Mouse (Mus musculus) forebrain, embryonic 16.5 days (tissue): Measurements from ENCODE around the gene Fam180a. TPM values are rescaled to one million over a fixed set of nuclear protein-coding genes. Genes with fewer than 3 reads are reported as not detected.

ENCODE experiments used
- ATAC-seq: fragments of 200-750 bp; cut with Nextera tagmentation; 2 replicates; pipeline ENCODE4 v1.8.0; 2017; ENCODE audit warnings: mild to moderate bottlenecking, moderate library complexity
- H3K27ac ChIP-seq: fragments of 300-500 bp; sonication (generic); 2 replicates; pipeline ENCODE4 v1.5.1; 2014; ENCODE audit warnings: low read length, control low read depth
- H3K27me3 ChIP-seq: fragments of 300-500 bp; sonication (generic); replicated peaks from 2 replicates; pipeline ENCODE4 v1.6.1; 2014; ENCODE audit warnings: low read length; ENCODE audit not compliant: control insufficient read depth, insufficient read depth
- H3K36me3 ChIP-seq: fragments of 300-500 bp; sonication (generic); 2 replicates; pipeline ENCODE4 v1.6.1; 2014; ENCODE audit not compliant: control insufficient read depth, insufficient read depth
- H3K4me1 ChIP-seq: fragments of 300-500 bp; sonication (generic); replicated peaks from 2 replicates; pipeline ENCODE4 v1.6.1; 2014; ENCODE audit warnings: low read length; ENCODE audit not compliant: control insufficient read depth, insufficient read depth
- H3K4me2 ChIP-seq: fragments of 300-500 bp; sonication (generic); 2 replicates; pipeline ENCODE4 v1.6.1; 2014; ENCODE audit warnings: mild to moderate bottlenecking, low read length, control low read depth
- H3K4me3 ChIP-seq: fragments of 300-500 bp; sonication (generic); replicated peaks from 2 replicates; pipeline ENCODE4 v1.5.1; 2014; ENCODE audit warnings: mild to moderate bottlenecking, low read length, control low read depth
- H3K9ac ChIP-seq: fragments of 300-500 bp; sonication (generic); replicated peaks from 2 replicates; pipeline ENCODE4 v1.6.1; 2014; ENCODE audit warnings: low read depth, low read length, control low read depth
- H3K9me3 ChIP-seq: fragments of 300-500 bp; sonication (generic); 2 replicates; pipeline ENCODE4 v1.6.1; 2016; ENCODE audit warnings: low read length; ENCODE audit not compliant: control insufficient read depth
- WGBS: fragments of 180-500 bp; shearing (Covaris S2); extraction: QIAGEN DNeasy Blood & Tissue Kit; methylation state at CpG from one replicate; pipeline ENCODE4 v1.1.7; 2014; 5-methylcytosine and 5-hydroxymethylcytosine counted together
- polyA plus RNA-seq: library from polyadenylated mRNA; unstranded; fragments of >200 nt; fragmentation: Nextera tagmentation; extraction: Ambion mirVana; gene quantifications from 2 replicates; pipeline ENCODE4 v1.2.1, GENCODE M21; 2015

The Fam180a gene
- polyA plus RNA-seq, 1 experiment from 2014 or later: 1.0 TPM

DNA sequence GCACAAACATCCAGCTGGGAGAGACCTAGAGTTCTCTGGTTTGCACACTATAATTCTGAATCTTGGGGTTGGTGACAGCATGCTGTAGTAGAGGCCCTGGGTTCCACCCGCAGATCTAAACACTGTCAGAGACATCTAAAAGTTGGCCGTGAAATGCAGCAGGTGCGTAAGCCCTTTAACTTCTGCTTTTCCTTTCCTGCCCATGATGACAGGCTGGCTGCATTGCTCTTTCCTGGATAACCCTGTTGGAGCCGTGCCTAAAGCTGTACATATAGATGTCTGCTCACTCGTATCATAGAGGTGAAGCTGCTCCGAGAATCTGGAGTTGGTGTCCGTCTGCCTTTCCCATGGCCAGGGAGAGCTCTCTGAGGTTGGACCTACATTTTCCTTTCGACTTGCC lies 26.9 kb upstream of the Fam180a start:
- ATAC-seq: no peak
- WGBS: 87% methylated on average over 8 of the region's 8 CpGs
- Histone ChIP-seq H3K4me2 (no peak overlapping the region), H3K4me1 (peaks cover 16% of the 10 kb centered on the region), H3K9me3 (no peaks in the 10 kb centered on the region), H3K27me3 (no peaks in the 10 kb centered on the region), H3K4me3 (no peak overlapping the region), H3K27ac (no peak overlapping the region), H3K9ac (no peak overlapping the region), H3K36me3 (no peaks in the 10 kb centered on the region)

DNA sequence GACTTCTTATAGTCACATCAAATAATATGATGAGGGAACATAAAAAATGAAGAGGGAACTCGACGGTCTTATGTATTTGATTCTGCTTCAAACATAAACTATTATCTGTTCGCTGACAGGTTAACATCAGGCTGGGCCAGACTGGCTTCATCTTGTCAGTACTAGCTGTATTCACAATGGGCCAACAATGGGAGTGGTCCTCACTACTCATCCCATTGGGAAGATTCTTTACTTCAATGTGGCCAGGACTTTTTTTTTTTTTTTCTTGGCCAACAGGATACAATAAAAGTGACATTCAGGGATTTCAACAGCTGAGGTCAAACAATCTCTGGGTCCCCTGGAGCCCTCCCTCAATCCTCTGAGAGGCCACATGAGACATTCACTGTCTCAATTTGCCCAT lies 25.9 kb upstream of the Fam180a start:
- Histone ChIP-seq H3K4me2 (no peak overlapping the region), H3K36me3 (no peaks in the 10 kb centered on the region), H3K27ac (no peak overlapping the region), H3K27me3 (no peaks in the 10 kb centered on the region), H3K9me3 (no peaks in the 10 kb centered on the region), H3K4me3 (no peak overlapping the region), H3K9ac (no peak overlapping the region), H3K4me1 (peaks cover 16% of the 10 kb centered on the region)
- 97% methylated on average over 3 of the region's 3 CpGs for WGBS
- ATAC-seq: no peak

DNA sequence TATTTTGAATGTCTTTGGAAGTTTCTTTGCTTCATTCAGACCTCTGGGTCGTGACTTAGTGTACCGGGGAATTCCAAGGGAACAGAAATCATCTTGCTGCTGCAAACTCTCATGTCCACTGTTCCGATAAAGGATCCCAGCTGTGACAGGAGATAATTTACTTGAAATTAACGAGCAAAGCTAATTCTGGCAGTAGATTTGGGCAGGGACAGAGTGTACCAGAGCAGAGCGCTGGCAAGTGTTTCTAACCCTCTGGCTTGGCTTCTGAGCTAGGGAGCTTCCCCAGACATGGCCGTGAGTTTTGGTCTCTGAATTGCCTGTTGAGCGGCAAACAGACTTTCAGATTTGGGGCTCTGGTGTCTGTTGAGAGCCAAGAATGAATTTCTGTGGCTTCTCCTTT lies 23.8 kb upstream of the Fam180a start:
- no peaks in the 10 kb centered on the region for H3K36me3 ChIP-seq
- H3K27me3 ChIP-seq: no peaks in the 10 kb centered on the region
- no peak overlapping the region for H3K9ac ChIP-seq
- peaks cover 15% of the 10 kb centered on the region for H3K4me1 ChIP-seq
- no peak overlapping the region for H3K27ac ChIP-seq
- ATAC-seq: no peak
- H3K4me2 ChIP-seq: no peak overlapping the region
- no peaks in the 10 kb centered on the region for H3K9me3 ChIP-seq
- H3K4me3 ChIP-seq: no peak overlapping the region
- WGBS: 46% methylated on average over 7 of the region's 7 CpGs

DNA sequence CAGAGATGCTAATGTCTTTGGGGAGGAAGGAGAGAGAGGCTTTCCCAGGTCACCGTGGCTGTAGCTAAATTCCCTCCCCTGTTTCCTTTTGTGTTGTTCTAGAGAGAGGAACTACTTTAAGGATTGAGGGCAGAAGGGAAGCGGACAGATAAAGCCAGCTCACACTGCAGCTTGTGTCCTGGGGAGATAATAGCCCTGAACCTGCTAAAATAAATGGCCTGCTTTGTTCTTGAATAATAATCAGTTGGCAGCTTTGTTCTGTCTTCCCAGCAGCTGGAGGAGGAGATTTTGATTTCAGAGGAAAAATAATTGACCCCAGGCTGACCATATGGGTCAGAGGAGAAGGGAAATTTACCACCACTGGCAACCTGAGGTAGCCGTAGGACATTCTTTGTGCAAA lies 12.7 kb upstream of the Fam180a start:
- Histone ChIP-seq H3K9me3 (no peaks in the 10 kb centered on the region), H3K9ac (no peak overlapping the region), H3K4me1 (no peaks in the 10 kb centered on the region), H3K27ac (no peak overlapping the region), H3K36me3 (no peaks in the 10 kb centered on the region), H3K27me3 (no peaks in the 10 kb centered on the region), H3K4me3 (no peak overlapping the region), H3K4me2 (no peak overlapping the region)
- 15% methylated on average over 3 of the region's 3 CpGs for WGBS
- no peak for ATAC-seq

DNA sequence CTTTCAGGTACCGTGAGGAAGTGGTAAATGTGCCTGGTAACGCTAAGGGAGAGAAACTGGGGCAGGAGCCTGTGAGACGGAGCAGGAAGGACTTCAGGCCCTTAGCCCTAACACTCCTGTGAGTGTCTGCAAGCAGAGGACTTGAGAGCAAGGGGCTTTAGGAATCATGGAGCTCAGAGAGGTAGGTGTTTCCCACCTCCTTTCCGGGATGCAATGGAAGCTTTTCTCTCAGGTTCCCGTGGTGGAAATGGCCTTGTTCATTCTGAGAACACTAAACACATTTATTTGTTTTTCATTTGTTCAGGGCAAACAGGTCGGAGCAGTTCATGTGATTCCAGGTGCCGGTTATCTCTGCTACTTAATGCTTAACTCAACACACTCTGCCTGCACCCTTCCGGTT lies 11.9 kb upstream of the Fam180a start:
- Histone ChIP-seq H3K4me2 (no peak overlapping the region), H3K4me3 (no peak overlapping the region), H3K9me3 (no peaks in the 10 kb centered on the region), H3K36me3 (no peaks in the 10 kb centered on the region), H3K9ac (no peak overlapping the region), H3K27me3 (no peaks in the 10 kb centered on the region), H3K4me1 (no peaks in the 10 kb centered on the region), H3K27ac (no peak overlapping the region)
- ATAC-seq: no peak
- WGBS: 80% methylated on average over 8 of the region's 8 CpGs

DNA sequence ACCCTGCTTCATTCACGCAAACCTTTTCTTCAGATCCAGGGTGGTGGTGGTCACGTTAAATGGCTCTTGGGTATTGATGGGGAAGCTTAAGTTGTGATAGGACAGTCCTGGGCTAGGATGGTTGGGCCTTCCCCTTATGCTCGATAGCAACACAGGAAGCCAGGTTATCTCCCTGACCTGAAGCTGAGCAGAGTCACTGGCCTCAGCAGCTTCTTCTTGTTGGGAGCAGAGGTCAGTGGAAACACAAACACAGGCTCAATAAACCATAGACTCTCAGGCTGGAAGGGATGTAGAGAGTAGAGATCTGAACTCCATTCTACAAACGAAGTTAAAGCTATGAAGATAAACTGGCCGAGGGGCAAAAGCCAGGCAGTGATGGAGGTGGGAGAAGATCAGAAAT lies 9.5 kb upstream of the Fam180a start:
- 89% methylated on average over 5 of the region's 5 CpGs for WGBS
- H3K27ac ChIP-seq: no peak overlapping the region
- H3K36me3 ChIP-seq: no peaks in the 10 kb centered on the region
- no peak overlapping the region for H3K9ac ChIP-seq
- H3K4me1 ChIP-seq: no peaks in the 10 kb centered on the region
- H3K4me3 ChIP-seq: no peak overlapping the region
- no peaks in the 10 kb centered on the region for H3K9me3 ChIP-seq
- no peak overlapping the region for H3K4me2 ChIP-seq
- no peaks in the 10 kb centered on the region for H3K27me3 ChIP-seq
- ATAC-seq: no peak

DNA sequence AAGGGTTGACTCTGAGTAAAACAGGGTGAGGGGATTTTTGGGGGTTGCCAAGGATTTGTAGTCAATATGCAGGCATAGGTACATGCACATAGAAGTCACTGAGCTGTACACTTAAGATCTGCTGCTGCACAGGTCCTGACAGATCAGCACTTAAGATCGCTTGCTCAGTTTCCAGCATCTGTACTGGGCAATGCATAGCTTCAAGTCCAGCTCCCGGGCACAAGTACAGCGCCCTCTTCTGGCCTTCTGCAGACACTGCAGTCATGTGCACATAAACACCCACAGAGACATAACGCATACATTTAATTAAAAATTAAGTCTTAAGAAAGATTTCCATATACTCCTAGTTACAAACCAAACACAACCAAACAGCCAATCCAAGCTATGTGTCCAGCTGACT lies 8.3 kb upstream of the Fam180a start:
- H3K9me3 ChIP-seq: no peaks in the 10 kb centered on the region
- no peak overlapping the region for H3K9ac ChIP-seq
- H3K4me2 ChIP-seq: no peak overlapping the region
- H3K4me1 ChIP-seq: no peaks in the 10 kb centered on the region
- ATAC-seq: no peak
- no peaks in the 10 kb centered on the region for H3K27me3 ChIP-seq
- H3K27ac ChIP-seq: no peak overlapping the region
- H3K36me3 ChIP-seq: no peaks in the 10 kb centered on the region
- H3K4me3 ChIP-seq: no peak overlapping the region
- 85% methylated on average over 4 of the region's 4 CpGs for WGBS

DNA sequence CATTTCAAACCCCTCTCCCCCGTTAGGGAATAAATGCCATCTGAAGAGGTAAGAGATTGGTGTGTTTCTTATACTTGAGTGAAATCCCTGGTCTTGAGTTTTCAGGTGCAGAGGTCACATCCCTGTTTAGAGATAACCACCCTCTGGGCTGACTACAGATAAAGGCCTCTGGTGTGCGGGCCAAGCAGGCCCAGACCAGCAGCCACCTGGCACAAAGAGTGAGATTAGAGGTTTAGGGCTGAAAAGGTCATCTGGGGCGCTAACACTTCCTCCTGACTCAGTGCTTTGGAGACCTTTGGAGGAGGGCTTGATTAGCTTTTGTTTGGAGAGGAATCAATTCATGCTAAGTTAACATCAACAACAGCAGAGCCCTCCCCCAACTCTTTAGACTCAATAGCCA lies 7.7 kb upstream of the Fam180a start:
- no peak for ATAC-seq
- Histone ChIP-seq H3K27me3 (no peaks in the 10 kb centered on the region), H3K36me3 (no peaks in the 10 kb centered on the region), H3K4me1 (no peaks in the 10 kb centered on the region), H3K9me3 (no peaks in the 10 kb centered on the region), H3K27ac (no peak overlapping the region), H3K4me3 (no peak overlapping the region), H3K4me2 (no peak overlapping the region), H3K9ac (no peak overlapping the region)
- WGBS: 14% methylated on average over 3 of the region's 3 CpGs

DNA sequence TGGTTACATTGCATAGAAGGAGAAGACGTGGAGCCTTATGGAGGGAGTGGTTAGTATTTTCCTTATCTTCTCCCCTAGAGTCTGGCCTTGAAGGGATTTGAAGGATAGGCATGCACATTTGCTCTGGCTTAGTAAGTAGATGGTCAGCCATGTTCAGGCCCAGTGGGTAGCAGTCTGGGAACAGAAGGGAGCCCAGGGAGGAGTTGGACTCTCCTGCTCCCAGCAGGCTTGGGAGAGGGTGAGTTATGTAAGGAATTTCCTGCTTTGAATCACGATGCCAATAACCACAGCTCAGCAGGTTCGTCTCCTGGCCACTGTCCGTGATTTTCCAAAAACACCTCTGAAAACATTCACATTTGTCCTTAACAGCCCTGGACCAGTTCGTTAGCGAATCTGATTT lies 4.9 kb upstream of the Fam180a start:
- no peak overlapping the region for H3K4me2 ChIP-seq
- no peaks in the 10 kb centered on the region for H3K27me3 ChIP-seq
- H3K36me3 ChIP-seq: no peaks in the 10 kb centered on the region
- no peak overlapping the region for H3K4me3 ChIP-seq
- H3K4me1 ChIP-seq: no peaks in the 10 kb centered on the region
- no peak for ATAC-seq
- no peak overlapping the region for H3K27ac ChIP-seq
- WGBS: 54% methylated on average over 6 of the region's 6 CpGs
- H3K9me3 ChIP-seq: no peaks in the 10 kb centered on the region
- no peak overlapping the region for H3K9ac ChIP-seq

DNA sequence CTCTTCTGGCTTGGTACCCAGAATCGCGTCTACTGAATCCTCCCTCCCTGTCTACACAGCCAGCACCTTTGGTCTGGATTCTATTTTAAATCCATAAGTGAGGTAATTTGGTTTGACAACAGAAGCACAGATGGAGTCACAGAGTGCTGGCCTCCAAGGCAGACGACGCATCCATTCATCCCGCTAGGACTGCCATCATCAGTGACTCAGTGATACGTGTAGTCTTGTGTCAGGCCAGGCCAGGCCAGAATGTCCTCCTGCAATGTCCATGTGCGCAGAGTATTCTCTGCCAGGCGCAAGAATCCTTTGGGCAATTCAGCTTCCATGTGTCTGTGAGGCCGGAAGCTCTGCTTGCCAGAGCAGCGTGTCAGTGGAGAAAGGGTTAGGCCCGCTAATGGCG lies 4.0 kb upstream of the Fam180a start:
- ATAC-seq: no peak
- WGBS: 95% methylated on average over 12 of the region's 12 CpGs

More for the DNA sequence above, 4.0 kb upstream of the Fam180a start:
- Histone ChIP-seq H3K9ac (no peak overlapping the region), H3K4me1 (no peaks in the 10 kb centered on the region), H3K9me3 (no peaks in the 10 kb centered on the region), H3K4me2 (no peak overlapping the region), H3K27me3 (no peaks in the 10 kb centered on the region), H3K27ac (no peak overlapping the region), H3K4me3 (no peak overlapping the region), H3K36me3 (no peaks in the 10 kb centered on the region)
